Mouse (Mus musculus) C2C12 (cell line): Measurements from ENCODE around the gene Rasl10a. TPM values are rescaled to one million over a fixed set of nuclear protein-coding genes. Genes with fewer than 3 reads are reported as not detected.

Source experiments
- H3K27me3 ChIP-seq: one replicate; pipeline ENCODE4 v1.6.1; 2011; ENCODE audit not compliant: control insufficient read depth, insufficient read depth, insufficient read length
- H3K36me3 ChIP-seq: one replicate; pipeline ENCODE4 v1.6.1; 2011; ENCODE audit not compliant: control insufficient read depth, insufficient read depth
- H3K4me3 ChIP-seq: one replicate; pipeline ENCODE4 v1.5.1; 2011; ENCODE audit warnings: mild to moderate bottlenecking, control low read depth; ENCODE audit not compliant: poor library complexity, insufficient read depth, severe bottlenecking
- H3K79me2 ChIP-seq: one replicate; pipeline ENCODE4 v1.6.1; 2011; ENCODE audit not compliant: control insufficient read depth, insufficient read depth
- H3K79me3 ChIP-seq: one replicate; pipeline ENCODE4 v1.6.1; 2011; ENCODE audit warnings: low read depth, control low read depth
- H3ac ChIP-seq: one replicate; pipeline ENCODE3; 2011; ENCODE audit warnings: low read depth; ENCODE audit not compliant: control insufficient read depth, insufficient read length
- CEBPB ChIP-seq: IDR thresholded peaks from one replicate; pipeline ENCODE4 v1.6.1; 2011; ENCODE audit warnings: low read depth, mild to moderate bottlenecking, control low read depth, moderate library complexity
- CTCF ChIP-seq: IDR thresholded peaks from one replicate; pipeline ENCODE4 v1.5.1; 2011; ENCODE audit not compliant: control insufficient read depth, insufficient read depth, insufficient read length
- FOSL1 ChIP-seq: IDR thresholded peaks from one replicate; pipeline ENCODE4 v1.8.0; 2011; ENCODE audit warnings: mild to moderate bottlenecking, low read length; ENCODE audit not compliant: poor library complexity, insufficient read depth, severe bottlenecking
- MAX ChIP-seq: IDR thresholded peaks from one replicate; pipeline ENCODE4 v1.6.1; 2011; ENCODE audit warnings: mild to moderate bottlenecking, control low read depth
- MYOD1 ChIP-seq: IDR thresholded peaks from one replicate; pipeline ENCODE4 v1.6.1; 2011; ENCODE audit warnings: low read depth; ENCODE audit not compliant: control insufficient read depth, insufficient read length
- MYOG ChIP-seq: IDR thresholded peaks from one replicate; pipeline ENCODE4 v1.6.1; 2011; ENCODE audit not compliant: control insufficient read depth, insufficient read length; ENCODE audit errors: extremely low read depth
- USF1 ChIP-seq: IDR thresholded peaks from one replicate; pipeline ENCODE4 v1.6.1; 2011; ENCODE audit warnings: low read depth, mild to moderate bottlenecking, control low read depth, moderate library complexity
- polyA plus RNA-seq: library from polyadenylated mRNA; unstranded; fragments of >200 nt; fragmentation: generic; extraction: Trizol; gene quantifications from one replicate; pipeline ENCODE4 v1.2.1, GENCODE M21; 2012; ENCODE audit warnings: missing spikeins

The Rasl10a gene
- polyA plus RNA-seq, 1 experiment: 1.0 TPM

DNA sequence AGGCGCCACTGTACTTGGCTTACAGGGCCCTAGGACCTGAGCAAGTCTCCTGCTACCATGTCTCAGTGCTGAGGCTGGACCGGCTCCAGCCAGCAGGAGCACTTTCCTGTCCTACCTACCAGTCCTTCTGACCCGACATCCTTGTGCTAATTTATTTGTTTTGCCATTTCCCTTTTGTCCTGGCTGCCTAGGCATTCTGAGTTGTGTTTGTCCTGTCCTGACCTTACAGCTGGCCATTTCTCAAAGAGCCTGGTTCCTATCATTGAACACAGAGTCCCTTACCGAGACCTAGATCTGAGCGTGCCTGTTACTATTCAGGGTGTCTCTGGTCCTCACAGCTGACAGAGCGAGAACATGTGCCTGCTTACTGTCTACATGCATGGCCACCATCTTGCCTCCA, 3.1 kb upstream of the Rasl10a start:
- Histone ChIP-seq H3K4me3 (no peak overlapping the region), H3K27me3 (no peaks in the 10 kb centered on the region), H3K79me3 (no peaks in the 10 kb centered on the region), H3ac (no peak overlapping the region), H3K79me2 (no peaks in the 10 kb centered on the region), H3K36me3 (peaks cover 2% of the 10 kb centered on the region)
- no peak for TF ChIP-seq CEBPB
- TF ChIP-seq MYOD1: no peak
- TF ChIP-seq FOSL1: no peak
- TF ChIP-seq MAX: no peak
- TF ChIP-seq USF1: no peak
- TF ChIP-seq MYOG: no peak
- no peak for TF ChIP-seq CTCF

DNA sequence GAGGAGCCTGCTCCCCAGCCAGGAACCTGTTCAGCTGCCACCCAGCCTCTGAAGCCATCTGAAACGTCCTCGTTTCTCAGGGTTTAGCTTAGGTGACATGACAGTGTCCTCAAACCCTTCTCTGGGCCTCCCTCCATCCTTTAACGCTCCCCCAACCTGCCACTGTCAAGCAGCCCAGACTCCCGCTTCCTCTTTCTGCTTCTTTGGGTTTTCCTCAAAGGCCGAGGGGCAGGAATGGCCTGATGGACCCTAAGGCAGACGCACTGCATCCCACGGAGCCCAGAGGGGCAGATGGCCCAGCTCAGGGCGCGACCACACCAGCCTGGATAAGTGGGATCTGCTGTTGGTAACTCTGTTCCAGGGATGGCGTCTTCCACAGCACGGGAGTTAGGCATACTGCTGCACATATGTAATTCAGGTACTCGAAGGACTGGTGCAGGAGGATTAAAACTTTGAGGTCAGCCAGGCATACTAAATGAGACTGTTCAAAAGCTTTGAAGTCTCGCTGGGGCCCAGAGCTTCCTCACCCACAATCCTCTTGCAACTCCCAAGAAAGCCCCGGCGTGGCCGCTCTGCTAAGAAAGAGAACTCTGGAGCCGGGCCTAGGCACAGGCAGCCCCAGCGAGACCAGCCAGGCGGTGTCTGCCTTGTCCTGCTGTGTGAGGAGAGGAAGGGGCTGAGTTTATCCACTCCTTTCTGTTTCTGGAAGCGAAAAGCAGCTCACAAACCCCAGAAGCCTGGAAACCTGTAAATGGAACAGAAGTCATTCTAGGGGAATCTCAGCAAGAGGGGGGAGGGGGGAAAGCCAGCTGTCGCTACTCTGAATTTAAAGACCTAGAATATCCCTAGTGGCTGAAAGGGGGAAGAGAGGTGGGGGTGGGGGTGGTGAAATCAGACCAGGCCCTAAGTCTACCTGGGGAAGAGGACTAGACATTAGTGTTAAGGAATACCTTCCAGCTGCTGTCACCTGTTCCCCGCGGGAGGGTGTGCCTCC, 1.7 kb upstream of the Rasl10a start:
- Histone ChIP-seq H3K79me2 (no peaks in the 10 kb centered on the region), H3K79me3 (no peaks in the 10 kb centered on the region), H3K27me3 (no peaks in the 10 kb centered on the region), H3ac (no peak overlapping the region), H3K4me3 (no peak overlapping the region), H3K36me3 (peaks cover 13% of the 10 kb centered on the region)
- TF ChIP-seq FOSL1 (no peak), MYOD1 (no peak), CEBPB (no peak), MYOG (no peak), CTCF (no peak), MAX (no peak), USF1 (no peak)

DNA sequence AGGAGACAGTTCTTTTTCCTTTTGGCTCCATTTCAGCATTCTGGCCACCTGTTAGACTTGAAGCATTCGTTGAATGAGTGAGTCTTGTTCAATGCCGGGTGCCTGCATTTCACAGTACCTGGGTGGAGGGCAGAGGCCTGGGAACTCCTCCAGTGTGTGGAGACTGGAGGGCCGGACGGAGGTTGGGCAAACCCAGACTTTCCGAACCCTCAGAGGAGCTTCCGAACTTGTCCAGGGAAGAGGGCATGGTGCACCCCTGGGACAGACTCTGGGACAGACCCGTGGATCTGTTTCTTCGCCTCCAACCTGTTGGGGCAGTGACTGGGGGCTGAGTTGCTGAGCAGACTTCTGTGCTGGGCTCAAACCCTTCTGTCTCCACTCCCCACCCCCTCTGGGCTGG, 864 bp upstream of the Rasl10a start:
- Histone ChIP-seq H3K27me3 (no peaks in the 10 kb centered on the region), H3K79me2 (peaks cover 2% of the 10 kb centered on the region), H3K79me3 (no peaks in the 10 kb centered on the region), H3ac (no peak overlapping the region), H3K4me3 (no peak overlapping the region), H3K36me3 (peaks cover 13% of the 10 kb centered on the region)
- no peak for TF ChIP-seq CEBPB
- TF ChIP-seq USF1: no peak
- TF ChIP-seq MAX: no peak
- no peak for TF ChIP-seq CTCF
- no peak for TF ChIP-seq MYOD1
- TF ChIP-seq MYOG: no peak
- no peak for TF ChIP-seq FOSL1

DNA sequence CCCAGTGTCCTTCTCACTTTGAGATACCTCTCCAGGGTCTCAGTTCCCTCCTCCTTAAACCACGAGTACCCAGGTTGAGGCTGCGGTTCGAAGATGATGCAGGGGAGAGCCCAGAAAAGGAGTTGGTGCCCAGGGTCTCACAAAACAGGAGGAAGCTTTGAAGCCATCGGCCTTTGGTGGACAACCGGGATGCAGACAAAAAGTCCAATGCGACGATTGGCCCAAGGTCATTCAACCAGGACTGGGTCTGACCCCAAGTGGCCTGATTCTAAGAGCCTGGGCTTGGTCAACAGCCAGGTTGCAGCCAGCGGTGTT, 430 bp upstream of the Rasl10a start:
- Histone ChIP-seq H3K36me3 (peaks cover 15% of the 10 kb centered on the region), H3K27me3 (no peaks in the 10 kb centered on the region), H3ac (no peak overlapping the region), H3K79me3 (peaks cover 1% of the 10 kb centered on the region), H3K79me2 (peaks cover 6% of the 10 kb centered on the region), H3K4me3 (no peak overlapping the region)
- TF ChIP-seq MAX: no peak
- no peak for TF ChIP-seq FOSL1
- TF ChIP-seq CEBPB: no peak
- no peak for TF ChIP-seq CTCF
- no peak for TF ChIP-seq MYOD1
- TF ChIP-seq USF1: no peak
- TF ChIP-seq MYOG: no peak

DNA sequence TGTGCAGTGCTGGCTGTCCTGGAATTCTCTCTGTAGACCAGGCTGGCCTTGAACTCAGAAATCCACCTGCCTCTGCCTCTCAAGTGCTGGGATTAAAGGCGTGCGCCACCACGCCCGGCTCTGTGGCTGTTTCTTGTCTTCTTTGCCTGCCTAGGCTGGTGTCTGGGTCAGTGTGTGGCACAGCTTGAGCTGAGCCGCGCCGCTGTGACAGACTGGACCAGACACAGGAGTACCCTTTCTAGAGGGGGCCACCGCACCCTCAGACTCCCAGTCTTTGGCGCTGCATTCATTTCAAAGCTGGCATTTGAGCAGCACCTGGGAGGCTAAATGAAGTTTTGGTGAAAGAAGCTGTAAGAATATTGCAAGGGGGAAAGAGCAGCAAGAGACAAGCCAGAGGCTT, 855 bp downstream of the Rasl10a start:
- TF ChIP-seq USF1: no peak
- TF ChIP-seq FOSL1: no peak
- no peak for TF ChIP-seq CEBPB
- TF ChIP-seq MAX: no peak
- Histone ChIP-seq H3K79me2 (peaks cover 19% of the 10 kb centered on the region), H3ac (no peak overlapping the region), H3K79me3 (peaks cover 8% of the 10 kb centered on the region), H3K4me3 (no peak overlapping the region), H3K36me3 (peaks cover 16% of the 10 kb centered on the region), H3K27me3 (no peaks in the 10 kb centered on the region)

DNA sequence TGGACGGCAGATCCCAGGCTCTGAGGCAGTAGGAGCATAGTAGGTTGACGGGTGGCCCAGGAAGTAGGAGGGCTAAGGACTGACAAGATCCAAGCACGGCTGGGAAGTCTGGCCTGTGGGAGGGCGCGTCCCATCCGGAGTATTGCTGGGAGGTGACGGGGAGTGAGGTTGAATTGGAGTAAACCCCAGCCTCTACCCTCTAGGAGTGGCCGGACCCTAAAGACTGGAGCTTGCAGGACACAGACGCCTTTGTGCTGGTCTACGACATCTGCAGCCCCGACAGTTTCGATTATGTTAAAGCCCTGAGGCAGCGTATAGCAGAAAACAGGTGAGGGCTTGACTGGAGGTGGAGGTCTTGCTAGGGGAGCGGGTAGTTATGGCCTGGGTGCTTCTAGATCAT, 1.3 kb downstream of the Rasl10a start:
- Histone ChIP-seq H3ac (no peak overlapping the region), H3K36me3 (peaks cover 16% of the 10 kb centered on the region), H3K79me3 (peaks cover 11% of the 10 kb centered on the region), H3K27me3 (no peaks in the 10 kb centered on the region), H3K4me3 (no peak overlapping the region), H3K79me2 (peaks cover 23% of the 10 kb centered on the region)
- TF ChIP-seq FOSL1: no peak
- no peak for TF ChIP-seq MYOG
- no peak for TF ChIP-seq MYOD1
- TF ChIP-seq USF1: no peak
- TF ChIP-seq MAX: no peak
- no peak for TF ChIP-seq CTCF
